ENCODE assay signal across 17 mouse cellular contexts in genomic region chr11:8635778-8636177, GRCm38 (mm10). TPM values are rescaled to one million over a fixed set of nuclear protein-coding genes. Genes with fewer than 3 reads are reported as not detected.
DNase-seq lines count a peak whose midpoint lies in the region; ATAC-seq and TF ChIP-seq lines count a peak whose summit lies in the region.
"Had no signal": no experiment of that assay in that cellular context is flagged by ENCODE, and none has a peak within 500 bp of the region (broad histone marks: within the 10 kb centered on the region; RNA-seq: fewer than 3 reads in every experiment).

No protein-coding gene starts in this region.

- H3K27ac ChIP-seq in kidney, embryonic 14.5 days (ENCODE audit: low read depth, low read length), result peak overlapping the region; percentile 37; the same call in 1 of the 2 replicates
- H3K27ac ChIP-seq in ES-Bruce4 (ENCODE audit: insufficient read depth, low read length), result peak overlapping the region; percentile 90
- H3K27ac ChIP-seq in intestine, embryonic 14.5 days (ENCODE audit: low read depth), result no peak overlapping the region
- H3K27ac ChIP-seq: heart, adult 2 months; heart, embryonic 15.5 days; hindbrain, embryonic 10.5 days; midbrain, embryonic 10.5 days; neural tube, embryonic 13.5 days had no signal

- no peak for TF ChIP-seq POLR2A in ES-Bruce4 (IDR thresholded peaks at IDR 0.05; ENCODE audit: insufficient read depth, low read length)

- no peak overlapping the region for H3K9ac ChIP-seq in kidney, embryonic 14.5 days (ENCODE audit: low read depth, low read length)
- H3K9ac ChIP-seq in ES-Bruce4 (ENCODE audit: low read depth, poor library complexity, severe bottlenecking), result no peak overlapping the region
- no peak overlapping the region for H3K9ac ChIP-seq in intestine, embryonic 14.5 days (ENCODE audit: low read length)
- H3K9ac ChIP-seq: heart, embryonic 15.5 days; neural tube, embryonic 13.5 days had no signal

- DNase-seq in kidney, adult 9 months, result no peak
- DNase-seq in intestine, embryonic 14.5 days (ENCODE audit: low spot score), result no peak
- no peak for DNase-seq in adrenal gland, adult 2 months
- DNase-seq in gastrocnemius, postnatal 4 days (ENCODE audit: low spot score in 2 of 2), result no peak
- no peak for DNase-seq in gastrocnemius, postnatal 10 days
- DNase-seq: cerebellum, adult 11 months; cerebellum, postnatal 25 days; heart, adult 2 months; right cerebral cortex, postnatal 14 days had no signal

- H3K27me3 ChIP-seq in kidney, embryonic 14.5 days (ENCODE audit: control insufficient read depth, insufficient read depth, low read length), result no peaks in the 10 kb centered on the region
- H3K27me3 ChIP-seq in ES-Bruce4 (ENCODE audit: control insufficient read depth, insufficient read depth, low read length, poor library complexity, severe bottlenecking), result no peaks in the 10 kb centered on the region
- no peaks in the 10 kb centered on the region for H3K27me3 ChIP-seq in intestine, embryonic 14.5 days (replicated peaks; ENCODE audit: control insufficient read depth, insufficient read depth, low read length)
- H3K27me3 ChIP-seq: heart, embryonic 15.5 days; neural tube, embryonic 13.5 days; Patski had no signal

- 53% methylated on average over 3 of the region's 3 CpGs for WGBS in kidney, embryonic 14.5 days
- 47% methylated on average over 3 of the region's 3 CpGs for WGBS in intestine, embryonic 14.5 days

- H3K4me3 ChIP-seq in kidney, embryonic 14.5 days (ENCODE audit: low read length), result no peak overlapping the region
- H3K4me3 ChIP-seq in ES-Bruce4 (ENCODE audit: low read depth, low read length), result no peak overlapping the region
- H3K4me3 ChIP-seq in intestine, embryonic 14.5 days (ENCODE audit: low read depth, low read length), result no peak overlapping the region
- H3K4me3 ChIP-seq: heart, adult 2 months; heart, embryonic 15.5 days; hindbrain, embryonic 10.5 days; midbrain, embryonic 10.5 days; neural tube, embryonic 13.5 days had no signal

- no peak for ATAC-seq in kidney, embryonic 14.5 days (ENCODE audit: low FRiP score, low TSS enrichment)
- peak; percentile 17; the same call in 1 of the 2 replicates for ATAC-seq in intestine, embryonic 14.5 days (replicated peaks; ENCODE audit: low FRiP score, low TSS enrichment, low read depth)
- peak; percentile 45 for ATAC-seq in megakaryocyte-erythroid progenitor cell, adult 5-6 weeks (replicated peaks; ENCODE audit: low FRiP score, low TSS enrichment, poor library complexity, severe bottlenecking)

- no peaks in the 10 kb centered on the region for H3K9me3 ChIP-seq in kidney, embryonic 14.5 days (ENCODE audit: control insufficient read depth, low read length)
- H3K9me3 ChIP-seq in ES-Bruce4 (replicated peaks; ENCODE audit: control insufficient read depth, insufficient read depth, low read length, poor library complexity, severe bottlenecking), result no peaks in the 10 kb centered on the region
- H3K9me3 ChIP-seq in intestine, embryonic 14.5 days (ENCODE audit: control insufficient read depth, low read length), result no peaks in the 10 kb centered on the region
- H3K9me3 ChIP-seq: heart, embryonic 15.5 days; hindbrain, embryonic 10.5 days; midbrain, embryonic 10.5 days; neural tube, embryonic 13.5 days had no signal

- TF ChIP-seq EP300 in ES-Bruce4 (IDR thresholded peaks at IDR 0.05; ENCODE audit: insufficient read depth, low read depth, low read length), result peak; percentile 91

- H3K36me3 ChIP-seq in kidney, embryonic 14.5 days (ENCODE audit: control insufficient read depth, insufficient read depth, low read length), result no peaks in the 10 kb centered on the region
- H3K36me3 ChIP-seq in ES-Bruce4 (ENCODE audit: control insufficient read depth, insufficient read depth, low read length, poor library complexity, severe bottlenecking), result no peaks in the 10 kb centered on the region
- no peaks in the 10 kb centered on the region for H3K36me3 ChIP-seq in intestine, embryonic 14.5 days (ENCODE audit: control insufficient read depth, insufficient read depth, low read length)
- H3K36me3 ChIP-seq: heart, embryonic 15.5 days; hindbrain, embryonic 10.5 days; midbrain, embryonic 10.5 days; neural tube, embryonic 13.5 days had no signal

- no peak for TF ChIP-seq CTCF in ES-Bruce4 (IDR thresholded peaks at IDR 0.05; ENCODE audit: low read depth, low read length)

- no peak overlapping the region for H3K4me2 ChIP-seq in kidney, embryonic 14.5 days (replicated peaks; ENCODE audit: low read depth, low read length)
- H3K4me2 ChIP-seq in intestine, embryonic 14.5 days (ENCODE audit: low read length), result no peak overlapping the region
- H3K4me2 ChIP-seq: heart, embryonic 15.5 days; neural tube, embryonic 13.5 days had no signal

- peaks cover 20% of the 10 kb centered on the region for H3K4me1 ChIP-seq in kidney, embryonic 14.5 days (ENCODE audit: control insufficient read depth, insufficient read depth, low read length)
- H3K4me1 ChIP-seq in ES-Bruce4 (ENCODE audit: control insufficient read depth, insufficient read depth, low read length), result peaks cover 23% of the 10 kb centered on the region
- peaks cover 28% of the 10 kb centered on the region for H3K4me1 ChIP-seq in intestine, embryonic 14.5 days (replicated peaks; ENCODE audit: control insufficient read depth, insufficient read depth, low read length)

RNA-seq across cellular contexts. Expression of gene Tns3, which starts 28.6 kb away (rescaled TPM):
- polyA plus RNA-seq in kidney, embryonic 14.5 days (2014; fragmentation: Nextera tagmentation; extraction: Ambion mirVana), result 12.5 and 20.3 TPM in 2 replicates
- polyA plus RNA-seq in ES-Bruce4 (2011; ENCODE audit: insufficient read depth, insufficient read length, low read depth, missing spikeins), result 45.7 and 46.2 TPM in 2 replicates
- polyA plus RNA-seq in intestine, embryonic 14.5 days (2014; fragmentation: Nextera tagmentation; extraction: Ambion mirVana), result 25.7 and 26.7 TPM in 2 replicates
- 8.4 and 16.0 TPM in 2 replicates for total RNA-seq in megakaryocyte-erythroid progenitor cell, adult 5-6 weeks (2014; fragmentation: Nextera tagmentation)
- 4.1 and 7.7 TPM in 2 replicates for total RNA-seq in megakaryocyte-erythroid progenitor cell, adult 5-6 weeks (2017)
- total RNA-seq in adrenal gland, adult 2 months (2021), result 10 to 100 TPM; 57.2 to 67.7 TPM
- polyA plus RNA-seq in adrenal gland, adult 2 months (2012; rRNA removed), result 39.2 and 44.2 TPM in 2 replicates
- total RNA-seq in gastrocnemius, postnatal 4 days (2021), result 10 to 100 TPM; 29.6 to 30.6 TPM
- 10 to 100 TPM; 16.7 to 21.3 TPM for total RNA-seq in gastrocnemius, postnatal 10 days (2021)
